Mouse (Mus musculus): ENCODE data around the gene Tmem183a. TPM values are rescaled to one million over a fixed set of nuclear protein-coding genes. Genes with fewer than 3 reads are reported as not detected.
A peak's percentile ranks its signal among the peaks of the same experiment; 100 is the strongest.

Gene Tmem183a
- polyA plus RNA-seq, 1 experiment from 2014 or later: 80.2 TPM

GRCm38 (mm10) chr1:134374124-134374523 is 12.3 kb upstream of the Tmem183a start:
- H3K4me3 ChIP-seq: no peak overlapping the region
- no peak overlapping the region for H3K27ac ChIP-seq
- H3K27me3 ChIP-seq: no peaks in the 10 kb centered on the region
- ATAC-seq (ENCODE audit: insufficient number of reproducible peaks, low FRiP score, low TSS enrichment, low read depth): no peak
- H3K36me3 ChIP-seq: no peaks in the 10 kb centered on the region
- no peaks in the 10 kb centered on the region for H3K9me3 ChIP-seq
- no peak overlapping the region for H3K4me2 ChIP-seq
- 59% methylated on average over 2 of the region's 2 CpGs for WGBS
- no peak overlapping the region for H3K9ac ChIP-seq
- no peaks in the 10 kb centered on the region for H3K4me1 ChIP-seq

GRCm38 (mm10) chr1:134368777-134369337 is 7.1 kb upstream of the Tmem183a start:
- Histone ChIP-seq H3K4me2 (no peak overlapping the region), H3K36me3 (no peaks in the 10 kb centered on the region), H3K9me3 (no peaks in the 10 kb centered on the region), H3K9ac (no peak overlapping the region), H3K4me1 (no peaks in the 10 kb centered on the region), H3K4me3 (no peak overlapping the region), H3K27me3 (no peaks in the 10 kb centered on the region), H3K27ac (no peak overlapping the region)
- WGBS: 47% methylated on average over 9 of the region's 9 CpGs
- no peak for ATAC-seq (ENCODE audit: insufficient number of reproducible peaks, low FRiP score, low TSS enrichment, low read depth)

GRCm38 (mm10) chr1:134365491-134365890 is 3.7 kb upstream of the Tmem183a start:
- H3K27ac ChIP-seq: no peak overlapping the region
- H3K4me2 ChIP-seq: no peak overlapping the region
- no peaks in the 10 kb centered on the region for H3K36me3 ChIP-seq
- H3K4me1 ChIP-seq: peaks cover 7% of the 10 kb centered on the region; the same call in 1 of the 2 replicates
- no peak for ATAC-seq (ENCODE audit: insufficient number of reproducible peaks, low FRiP score, low TSS enrichment, low read depth)
- H3K27me3 ChIP-seq: no peaks in the 10 kb centered on the region
- H3K9me3 ChIP-seq: no peaks in the 10 kb centered on the region
- H3K4me3 ChIP-seq: no peak overlapping the region
- WGBS: 61% methylated on average over 5 of the region's 5 CpGs
- no peak overlapping the region for H3K9ac ChIP-seq

- Histone ChIP-seq H3K4me3 (no peak overlapping the region), H3K36me3 (peaks cover 8% of the 10 kb centered on the region), H3K4me1 (peaks cover 8% of the 10 kb centered on the region; the same call in 1 of the 2 replicates), H3K4me2 (no peak overlapping the region), H3K27me3 (no peaks in the 10 kb centered on the region), H3K9me3 (no peaks in the 10 kb centered on the region), H3K27ac (no peak overlapping the region), H3K9ac (no peak overlapping the region)
- 62% methylated on average over 4 of the region's 4 CpGs for WGBS
- no peak for ATAC-seq (ENCODE audit: insufficient number of reproducible peaks, low FRiP score, low TSS enrichment, low read depth)
Observed at GRCm38 (mm10) chr1:134363194-134363593, 1.4 kb upstream of the Tmem183a start.

- under 1% methylated on average over 42 of the region's 44 CpGs for WGBS
- Histone ChIP-seq H3K27me3 (no peaks in the 10 kb centered on the region), H3K36me3 (peaks cover 19% of the 10 kb centered on the region), H3K4me1 (peaks cover 8% of the 10 kb centered on the region; the same call in 1 of the 2 replicates), H3K9ac (peak overlapping the region; percentile 89), H3K4me3 (peak overlapping the region; percentile 87), H3K27ac (peak overlapping the region; percentile 84), H3K4me2 (peak overlapping the region; percentile 63), H3K9me3 (no peaks in the 10 kb centered on the region)
- peak; percentile 84 for ATAC-seq (ENCODE audit: insufficient number of reproducible peaks, low FRiP score, low TSS enrichment, low read depth)
Observed at GRCm38 (mm10) chr1:134361195-134361856, 453 bp downstream of the Tmem183a start.

- Histone ChIP-seq H3K4me2 (peak overlapping the region; percentile 63), H3K36me3 (peaks cover 25% of the 10 kb centered on the region), H3K27ac (no peak overlapping the region), H3K4me3 (peak overlapping the region; percentile 87), H3K9ac (no peak overlapping the region), H3K9me3 (no peaks in the 10 kb centered on the region), H3K4me1 (peaks cover 8% of the 10 kb centered on the region; the same call in 1 of the 2 replicates), H3K27me3 (no peaks in the 10 kb centered on the region)
- WGBS: 73% methylated on average over 7 of the region's 7 CpGs
- ATAC-seq (ENCODE audit: insufficient number of reproducible peaks, low FRiP score, low TSS enrichment, low read depth): no peak
Observed at GRCm38 (mm10) chr1:134360656-134361055, 1.1 kb downstream of the Tmem183a start.

GRCm38 (mm10) chr1:134357461-134357860 is 4.3 kb downstream of the Tmem183a start:
- no peak overlapping the region for H3K27ac ChIP-seq
- 83% methylated on average over 4 of the region's 4 CpGs for WGBS

GRCm38 (mm10) chr1:134353326-134353725 is 8.5 kb downstream of the Tmem183a start:
- Histone ChIP-seq H3K9ac (no peak overlapping the region), H3K4me1 (no peaks in the 10 kb centered on the region), H3K4me3 (no peak overlapping the region), H3K9me3 (no peaks in the 10 kb centered on the region), H3K4me2 (no peak overlapping the region), H3K27me3 (no peaks in the 10 kb centered on the region), H3K27ac (no peak overlapping the region), H3K36me3 (peaks cover 81% of the 10 kb centered on the region)
- ATAC-seq (ENCODE audit: insufficient number of reproducible peaks, low FRiP score, low TSS enrichment, low read depth): no peak
- whole genome bisulfite sequencing: 96% methylated on average over 2 of the region's 2 CpGs

More at GRCm38 (mm10) chr1:134357461-134357860, 4.3 kb downstream of the Tmem183a start:
- no peak overlapping the region for H3K9ac ChIP-seq
- H3K4me3 ChIP-seq: no peak overlapping the region
- H3K4me1 ChIP-seq: peaks cover 8% of the 10 kb centered on the region; the same call in 1 of the 2 replicates
- H3K9me3 ChIP-seq: no peaks in the 10 kb centered on the region
- no peak overlapping the region for H3K4me2 ChIP-seq
- ATAC-seq (ENCODE audit: insufficient number of reproducible peaks, low FRiP score, low TSS enrichment, low read depth): no peak
- H3K27me3 ChIP-seq: no peaks in the 10 kb centered on the region
- peaks cover 56% of the 10 kb centered on the region for H3K36me3 ChIP-seq

GRCm38 (mm10) chr1:134347791-134348190 is 14.0 kb downstream of the Tmem183a start:
- ATAC-seq (ENCODE audit: insufficient number of reproducible peaks, low FRiP score, low TSS enrichment, low read depth): no peak
- no peaks in the 10 kb centered on the region for H3K27me3 ChIP-seq
- no peak overlapping the region for H3K27ac ChIP-seq
- peaks cover 16% of the 10 kb centered on the region for H3K4me1 ChIP-seq
- H3K4me3 ChIP-seq: no peak overlapping the region
- H3K4me2 ChIP-seq: no peak overlapping the region
- 94% methylated on average over 9 of the region's 9 CpGs for WGBS
- H3K9me3 ChIP-seq: no peaks in the 10 kb centered on the region
- H3K36me3 ChIP-seq: peaks cover 58% of the 10 kb centered on the region
- H3K9ac ChIP-seq: no peak overlapping the region

GRCm38 (mm10) chr1:134345075-134345474 is 16.7 kb downstream of the Tmem183a start:
- Histone ChIP-seq H3K9me3 (no peaks in the 10 kb centered on the region), H3K4me2 (peak overlapping the region; percentile 81), H3K36me3 (peaks cover 31% of the 10 kb centered on the region), H3K9ac (no peak overlapping the region), H3K4me1 (peaks cover 16% of the 10 kb centered on the region), H3K27ac (peak overlapping the region; percentile 8; the same call in 1 of the 2 replicates), H3K27me3 (no peaks in the 10 kb centered on the region), H3K4me3 (peak overlapping the region; percentile 53)
- ATAC-seq (ENCODE audit: insufficient number of reproducible peaks, low FRiP score, low TSS enrichment, low read depth): no peak
- WGBS: 70% methylated on average over 4 of the region's 4 CpGs

GRCm38 (mm10) chr1:134344005-134344950 is 17.5 kb downstream of the Tmem183a start:
- H3K27ac ChIP-seq: peak overlapping the region; percentile 14; the same call in 1 of the 2 replicates
- WGBS: 2% methylated on average over 54 of the region's 54 CpGs
- peaks cover 23% of the 10 kb centered on the region for H3K36me3 ChIP-seq
- H3K9ac ChIP-seq: peak overlapping the region; percentile 44
- peaks cover 16% of the 10 kb centered on the region for H3K4me1 ChIP-seq
- H3K4me2 ChIP-seq: peak overlapping the region; percentile 81
- no peaks in the 10 kb centered on the region for H3K9me3 ChIP-seq
- no peaks in the 10 kb centered on the region for H3K27me3 ChIP-seq
- peak; percentile 90 for ATAC-seq (ENCODE audit: insufficient number of reproducible peaks, low FRiP score, low TSS enrichment, low read depth)
- H3K4me3 ChIP-seq: peak overlapping the region; percentile 53

Data from limb, embryonic 15.5 days (tissue).